Mouse (Mus musculus) hindbrain, postnatal 0 days (tissue): ENCODE results near the gene Prdm16. TPM values are rescaled to one million over a fixed set of nuclear protein-coding genes. Genes with fewer than 3 reads are reported as not detected.

Experiments used
- ATAC-seq: fragments of 200-750 bp; cut with Nextera tagmentation; 2 replicates; pipeline ENCODE4 v1.8.0; 2017; ENCODE audit warnings: mild to moderate bottlenecking, moderate TSS enrichment, moderate library complexity
- DNase-seq: peaks from one replicate; pipeline ENCODE4 v3.0.0-alpha.2; 2015; ENCODE audit warnings: low spot score
- H3K27ac ChIP-seq: fragments of 300-500 bp; sonication (generic); 2 replicates; pipeline ENCODE4 v1.5.1; 2014; ENCODE audit warnings: mild to moderate bottlenecking
- H3K27me3 ChIP-seq: fragments of 300-500 bp; sonication (generic); 2 replicates; pipeline ENCODE4 v1.6.1; 2014; ENCODE audit warnings: low read length, mixed read lengths; ENCODE audit not compliant: insufficient read depth
- H3K36me3 ChIP-seq: fragments of 300-500 bp; sonication (generic); 2 replicates; pipeline ENCODE4 v1.6.1; 2014; ENCODE audit warnings: low read length, mixed read lengths; ENCODE audit not compliant: insufficient read depth
- H3K4me1 ChIP-seq: fragments of 300-500 bp; sonication (generic); 2 replicates; pipeline ENCODE4 v1.6.1; 2014; ENCODE audit warnings: antibody characterized with exemption, low read length, mixed read lengths; ENCODE audit not compliant: insufficient read depth
- H3K4me2 ChIP-seq: fragments of 300-500 bp; sonication (generic); 2 replicates; pipeline ENCODE4 v1.6.1; 2014; ENCODE audit warnings: low read depth, mild to moderate bottlenecking, low read length, moderate library complexity, mixed read lengths
- H3K4me3 ChIP-seq: fragments of 300-500 bp; sonication (generic); 2 replicates; pipeline ENCODE4 v1.5.1; 2014; ENCODE audit warnings: low read length
- H3K9ac ChIP-seq: fragments of 300-500 bp; sonication (generic); replicated peaks from 2 replicates; pipeline ENCODE4 v1.6.1; 2014; ENCODE audit warnings: mild to moderate bottlenecking, low read length, moderate library complexity, mixed read lengths
- H3K9me3 ChIP-seq: fragments of 300-500 bp; sonication (generic); 2 replicates; pipeline ENCODE4 v1.6.1; 2016; ENCODE audit warnings: low read length, mixed read lengths
- CTCF ChIP-seq: IDR thresholded peaks from 2 replicates; pipeline ENCODE4 v1.5.1; 2016; ENCODE audit warnings: antibody characterized with exemption, control low read depth, low read depth
- WGBS: fragments of 180-500 bp; shearing (Covaris S2); extraction: QIAGEN DNeasy Blood & Tissue Kit; methylation state at CpG from one replicate; pipeline ENCODE4 v1.1.7; 2014; 5-methylcytosine and 5-hydroxymethylcytosine counted together
- polyA plus RNA-seq: library from polyadenylated mRNA; unstranded; fragments of >200 nt; fragmentation: Nextera tagmentation; extraction: Ambion mirVana; gene quantifications from 2 replicates; pipeline ENCODE4 v1.2.1, GENCODE M21; 2015
- total RNA-seq: library from RNA; depleted of rRNA; stranded (reverse); fragments of >200 nt; gene quantifications from 2 replicates; pipeline ENCODE4 v1.2.3, GENCODE M21; 2014

Prdm16 gene
- total and polyA plus RNA-seq, 2 experiments from 2014 or later = 5.3 to 10.5 TPM

DNA sequence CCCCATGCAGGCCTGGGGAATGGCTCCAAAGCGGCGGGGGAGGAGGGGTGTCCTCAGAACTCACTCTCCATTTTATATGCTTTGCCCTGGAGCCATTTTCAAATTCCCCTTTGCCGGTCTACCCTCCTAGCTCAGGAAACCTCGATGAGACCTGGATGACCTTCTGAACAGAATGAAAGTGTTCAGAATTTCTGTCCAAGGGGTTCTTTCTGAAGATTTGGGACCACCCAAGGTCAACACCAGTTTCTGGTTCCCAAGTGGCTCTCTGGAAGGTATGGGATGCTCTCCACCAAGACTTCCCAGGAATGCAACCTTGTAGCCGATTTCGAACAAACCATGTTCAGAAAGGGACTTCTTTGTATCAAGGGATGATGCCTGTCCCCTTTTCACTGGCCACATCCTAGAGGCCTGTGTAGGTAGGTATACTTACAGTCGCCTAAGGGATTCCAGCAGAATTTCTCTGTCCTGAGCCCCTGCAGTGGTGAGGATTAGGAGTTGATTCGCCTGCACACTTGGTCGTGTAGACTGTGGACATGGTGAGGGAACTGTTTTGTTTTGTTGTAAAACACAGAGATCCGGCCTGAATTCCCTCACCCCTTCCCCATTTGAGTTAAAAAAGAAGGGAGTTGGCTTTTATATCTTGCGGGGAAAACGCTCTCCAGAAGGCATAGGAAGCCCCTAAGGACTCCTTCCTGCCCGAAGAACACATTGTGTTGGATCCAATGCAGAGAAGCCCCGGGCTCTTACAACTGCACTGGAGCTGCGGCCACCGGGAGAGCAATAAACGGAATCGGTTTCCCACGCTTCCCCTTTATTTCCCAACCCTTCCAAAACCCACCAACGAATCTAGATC is 4.0 kb upstream of the Prdm16 start:
- Histone ChIP-seq H3K4me2 (no peak overlapping the region), H3K9ac (no peak overlapping the region), H3K9me3 (0 out of 2 replicates have a peak, but pooled peaks cover 5% of the 10 kb centered on the region), H3K4me1 (no peaks in the 10 kb centered on the region), H3K27me3 (peaks cover 72% of the 10 kb centered on the region), H3K27ac (no peak overlapping the region), H3K36me3 (no peaks in the 10 kb centered on the region), H3K4me3 (no peak overlapping the region)
- no peak for DNase-seq
- TF ChIP-seq CTCF = no peak
- 8% methylated on average over 20 of the region's 20 CpGs for WGBS
- ATAC-seq = no peak

DNA sequence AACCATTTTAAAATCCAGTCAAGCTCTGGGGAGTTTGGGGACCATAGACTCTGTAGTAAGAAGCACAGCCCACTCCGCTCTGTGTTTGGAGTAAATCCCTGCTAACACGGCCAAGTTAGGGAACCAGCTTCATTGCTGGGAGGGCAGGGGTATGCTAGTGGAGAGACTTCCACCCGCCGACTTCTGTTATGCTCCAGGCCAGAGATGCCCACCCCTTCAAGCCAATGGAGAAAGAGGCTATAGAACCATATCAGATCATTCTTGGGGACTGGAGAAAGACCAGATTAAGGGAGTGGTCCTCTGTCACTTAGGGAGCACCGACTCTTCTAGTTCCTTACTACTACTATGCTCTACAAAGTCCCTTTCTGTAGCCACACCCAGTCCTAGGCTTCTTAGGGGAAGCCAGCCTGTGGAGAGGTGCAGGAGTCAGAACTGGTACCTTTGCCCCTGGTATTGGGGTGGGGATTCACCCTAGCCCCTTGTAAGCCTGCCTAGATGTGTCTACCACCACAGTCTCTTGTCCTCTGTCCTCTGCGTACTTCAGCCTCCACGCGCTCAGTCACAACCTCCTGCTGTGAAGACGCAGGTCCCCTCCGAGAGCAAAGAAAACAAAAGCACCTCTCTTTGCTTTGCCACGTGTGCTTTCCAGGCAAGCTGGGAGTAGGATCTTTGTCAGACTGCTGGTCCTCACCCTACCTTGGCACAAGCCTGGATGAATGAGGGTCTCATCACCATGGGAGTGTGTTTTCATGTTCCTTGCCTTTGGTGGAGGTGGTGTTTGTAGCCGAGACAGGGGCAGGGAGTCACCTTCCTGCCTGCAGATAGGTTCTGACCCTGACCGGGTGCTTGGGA is 3.1 kb upstream of the Prdm16 start:
- Histone ChIP-seq H3K4me2 (no peak overlapping the region), H3K4me3 (no peak overlapping the region)
- WGBS = 11% methylated on average over 13 of the region's 13 CpGs

DNA sequence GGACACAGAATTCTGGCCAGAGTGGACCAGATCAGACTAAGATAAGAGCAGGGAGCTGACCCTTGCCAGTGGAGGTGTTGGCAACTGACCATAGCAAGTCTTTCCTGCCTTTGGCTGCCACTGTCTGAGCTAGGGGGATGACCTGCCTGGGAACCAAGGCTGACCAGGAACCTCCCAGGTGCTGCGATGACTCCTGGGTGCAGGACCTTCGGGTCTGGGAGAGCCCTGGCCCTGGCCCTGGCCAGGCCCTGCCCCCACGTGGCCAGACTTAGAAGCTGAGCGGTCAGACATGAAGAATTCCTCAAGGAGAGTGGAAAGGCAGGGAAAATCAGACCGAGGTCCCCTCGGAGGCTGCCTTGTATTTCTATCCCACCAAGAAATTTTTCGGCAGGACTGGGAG is 2.5 kb upstream of the Prdm16 start:
- Histone ChIP-seq H3K4me2 (no peak overlapping the region), H3K4me1 (0 out of 2 replicates have a peak, but pooled peaks cover 8% of the 10 kb centered on the region), H3K27me3 (peaks cover 73% of the 10 kb centered on the region), H3K9ac (no peak overlapping the region), H3K9me3 (no peaks in the 10 kb centered on the region), H3K36me3 (no peaks in the 10 kb centered on the region), H3K27ac (no peak overlapping the region), H3K4me3 (no peak overlapping the region)
- peak; percentile 51 for TF ChIP-seq CTCF
- ATAC-seq (no peak), DNase-seq (no peak)
- 8% methylated on average over 7 of the region's 7 CpGs for WGBS

More for the DNA sequence above, 3.1 kb upstream of the Prdm16 start:
- no peak overlapping the region for H3K27ac ChIP-seq
- no peak for TF ChIP-seq CTCF
- H3K36me3 ChIP-seq = no peaks in the 10 kb centered on the region
- no peak for DNase-seq
- peaks cover 72% of the 10 kb centered on the region for H3K27me3 ChIP-seq
- no peak overlapping the region for H3K9ac ChIP-seq
- no peaks in the 10 kb centered on the region for H3K9me3 ChIP-seq
- ATAC-seq = no peak
- 0 out of 2 replicates have a peak, but pooled peaks cover 7% of the 10 kb centered on the region for H3K4me1 ChIP-seq

DNA sequence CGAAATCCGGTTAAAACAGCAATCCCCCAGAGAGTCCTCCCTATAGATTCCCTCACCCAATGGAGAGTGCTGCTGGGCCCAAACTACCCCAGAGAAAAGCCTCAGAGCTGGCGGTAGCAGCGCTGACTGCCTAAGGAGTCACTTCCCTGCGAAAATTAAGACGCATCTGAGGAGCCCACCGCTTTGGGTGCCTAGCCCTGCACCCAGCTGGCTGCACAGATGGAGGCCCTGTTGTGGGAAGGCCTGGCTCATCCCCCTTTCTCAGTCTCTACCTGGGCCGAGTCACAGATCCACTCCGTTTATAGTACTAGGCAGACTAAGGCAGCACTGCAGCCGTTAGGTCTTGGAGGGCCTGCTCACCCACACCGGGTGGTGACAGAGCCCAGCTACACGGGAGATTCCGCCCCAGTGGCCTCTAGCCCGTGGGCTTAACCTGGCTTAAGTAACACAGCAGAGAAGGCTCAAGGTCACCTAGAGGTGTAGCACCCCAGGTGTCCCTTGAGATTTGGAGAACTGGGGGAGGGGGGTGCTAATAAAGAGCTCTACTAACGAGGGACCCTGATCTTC is 1.7 kb upstream of the Prdm16 start:
- H3K4me2 ChIP-seq = peak overlapping the region; percentile 61; the same call in 1 of the 2 replicates
- H3K4me1 ChIP-seq = 0 out of 2 replicates have a peak, but pooled peaks cover 8% of the 10 kb centered on the region
- ATAC-seq (no peak), DNase-seq (no peak)
- peaks cover 73% of the 10 kb centered on the region for H3K27me3 ChIP-seq
- H3K36me3 ChIP-seq = no peaks in the 10 kb centered on the region
- TF ChIP-seq CTCF = no peak
- H3K9me3 ChIP-seq = no peaks in the 10 kb centered on the region
- no peak overlapping the region for H3K9ac ChIP-seq
- H3K4me3 ChIP-seq = peak overlapping the region; percentile 34; the same call in 1 of the 2 replicates
- H3K27ac ChIP-seq = peak overlapping the region; percentile 51; the same call in 1 of the 2 replicates
- WGBS = 15% methylated on average over 15 of the region's 15 CpGs

DNA sequence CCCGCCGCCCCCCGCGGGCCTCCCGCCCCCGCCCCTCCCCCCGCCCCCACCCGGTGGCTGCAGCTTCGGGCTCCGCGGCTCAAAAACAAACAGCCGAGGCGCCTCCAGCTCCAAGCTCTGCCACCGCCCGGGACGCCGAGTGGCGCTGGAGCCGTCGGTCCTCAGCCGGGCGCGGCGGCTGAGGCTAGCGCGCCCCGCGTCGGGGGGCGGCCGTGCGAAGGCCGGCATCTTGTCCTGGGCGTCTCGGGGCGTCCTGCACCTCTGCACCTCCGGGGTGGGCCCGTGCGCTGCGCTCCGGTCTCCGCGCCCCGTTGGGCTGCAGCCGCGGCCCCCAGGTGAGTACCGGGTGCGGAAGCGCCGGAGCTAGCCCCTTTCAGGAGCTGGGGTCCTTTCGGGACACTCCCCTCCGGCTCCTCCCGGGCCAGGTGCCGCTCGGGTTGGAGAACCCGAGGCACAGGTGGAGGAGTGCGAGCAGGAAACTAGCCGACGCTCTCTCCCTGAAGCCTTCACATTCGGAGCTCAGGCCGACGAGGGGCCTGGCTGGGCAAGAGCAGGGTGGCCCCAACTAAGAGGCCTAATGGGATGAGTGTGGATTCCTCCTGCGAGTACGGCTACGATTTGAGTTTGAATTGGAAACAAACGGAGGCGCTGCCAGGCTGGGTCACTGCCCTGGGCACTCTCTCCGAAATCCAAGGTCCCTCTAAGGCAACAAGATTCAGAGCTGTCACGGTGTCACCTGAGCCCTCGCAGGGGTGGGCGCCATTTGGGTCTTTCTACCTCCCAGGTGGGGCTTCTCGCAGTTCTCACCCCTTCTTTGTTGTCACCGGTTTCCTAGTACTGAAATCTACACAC is 1.0 kb upstream of the Prdm16 start:
- H3K9ac ChIP-seq = peak overlapping the region; percentile 33
- H3K27me3 ChIP-seq = peaks cover 71% of the 10 kb centered on the region
- H3K4me1 ChIP-seq = 0 out of 2 replicates have a peak, but pooled peaks cover 8% of the 10 kb centered on the region
- ATAC-seq (no peak), DNase-seq (no peak)
- H3K27ac ChIP-seq = peak overlapping the region; percentile 51; the same call in 1 of the 2 replicates
- 2% methylated on average over 51 of the region's 73 CpGs for WGBS
- H3K4me3 ChIP-seq = peak overlapping the region; percentile 34
- H3K9me3 ChIP-seq = no peaks in the 10 kb centered on the region
- H3K4me2 ChIP-seq = peak overlapping the region; percentile 61
- no peak for TF ChIP-seq CTCF
- H3K36me3 ChIP-seq = no peaks in the 10 kb centered on the region

DNA sequence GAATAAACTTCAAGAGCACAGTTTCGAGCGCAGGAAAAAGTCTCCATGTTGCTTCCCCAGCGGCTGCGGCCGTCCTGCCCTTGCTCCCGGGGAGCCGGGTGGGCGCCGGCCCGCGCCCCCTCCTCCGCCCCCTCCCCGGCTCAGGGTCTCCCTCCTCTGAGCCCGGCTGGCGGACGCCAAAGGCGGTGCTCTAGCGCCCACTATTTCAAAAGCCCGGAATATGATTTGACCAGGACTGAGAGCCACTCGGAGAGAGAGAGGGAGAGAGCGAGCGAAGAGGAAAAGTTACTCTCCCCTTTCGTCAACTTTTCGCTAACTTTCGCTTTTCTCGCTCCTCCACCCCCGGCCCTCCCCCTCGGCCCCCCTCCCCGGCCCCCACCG is 630 bp downstream of the Prdm16 start:
- peak; percentile 39 for TF ChIP-seq CTCF
- WGBS = 0% methylated on average over 7 of the region's 30 CpGs
- Histone ChIP-seq H3K27me3 (peaks cover 73% of the 10 kb centered on the region), H3K36me3 (no peaks in the 10 kb centered on the region), H3K4me3 (peak overlapping the region; percentile 34), H3K27ac (peak overlapping the region; percentile 51), H3K9me3 (no peaks in the 10 kb centered on the region), H3K4me1 (0 out of 2 replicates have a peak, but pooled peaks cover 8% of the 10 kb centered on the region), H3K9ac (peak overlapping the region; percentile 54), H3K4me2 (peak overlapping the region; percentile 61)
- DNase-seq (peak; percentile 83), ATAC-seq (peak; percentile 77)
